Mouse (Mus musculus): Measurements from ENCODE around the gene Fam83g.
A peak's percentile ranks its signal among the peaks of the same experiment; 100 is the strongest.
"Not testable (repeated sequence)": the region's sequence is repeated elsewhere in the genome, so short reads cannot be mapped to it uniquely, and the experiment has no call there.

Fam83g gene

DNA sequence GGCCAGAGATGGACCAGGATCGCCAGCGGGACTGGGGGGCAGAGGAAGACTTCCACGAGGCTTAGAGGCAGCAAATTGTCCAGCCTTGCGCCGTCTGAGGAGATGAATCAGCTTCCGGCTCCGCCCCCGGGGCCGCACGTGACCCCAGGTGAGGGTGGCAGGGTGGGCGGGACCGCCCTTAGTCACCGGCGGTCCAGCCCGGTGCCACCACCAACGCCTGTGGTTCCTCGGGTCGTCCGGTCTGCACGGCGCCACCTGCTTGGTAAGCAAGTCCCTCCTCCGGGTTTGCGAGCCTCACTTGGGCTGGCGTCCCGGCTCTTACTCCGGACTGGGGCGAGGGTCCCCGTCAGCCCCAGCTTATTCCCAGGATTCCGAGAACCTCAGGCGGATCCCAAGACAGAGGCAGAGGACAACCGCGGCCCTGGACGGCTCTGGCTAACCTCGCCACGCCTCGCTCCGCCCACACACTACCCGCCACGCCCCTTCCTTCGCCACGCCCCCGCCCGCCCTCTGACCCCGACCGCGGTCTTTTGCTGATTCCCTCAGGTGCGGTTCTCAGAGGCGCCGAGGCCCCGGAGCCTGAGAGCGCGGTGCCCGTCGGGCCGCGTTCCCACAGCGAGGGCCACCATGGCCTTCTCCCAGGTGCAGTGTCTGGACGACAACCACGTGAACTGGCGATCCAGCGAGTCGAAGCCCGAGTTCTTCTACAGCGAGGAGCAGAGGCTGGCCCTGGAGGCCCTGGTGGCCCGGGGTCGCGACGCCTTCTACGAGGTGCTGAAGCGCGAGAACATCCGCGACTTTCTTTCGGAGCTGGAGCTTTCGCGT, at the start of gene Fam83g:
Gene Fam83g (plus strand): TSS at position 185 of the 825 bp plus-strand sequence.
- no peak for DNase-seq (ENCODE audit: low read depth)

DNA sequence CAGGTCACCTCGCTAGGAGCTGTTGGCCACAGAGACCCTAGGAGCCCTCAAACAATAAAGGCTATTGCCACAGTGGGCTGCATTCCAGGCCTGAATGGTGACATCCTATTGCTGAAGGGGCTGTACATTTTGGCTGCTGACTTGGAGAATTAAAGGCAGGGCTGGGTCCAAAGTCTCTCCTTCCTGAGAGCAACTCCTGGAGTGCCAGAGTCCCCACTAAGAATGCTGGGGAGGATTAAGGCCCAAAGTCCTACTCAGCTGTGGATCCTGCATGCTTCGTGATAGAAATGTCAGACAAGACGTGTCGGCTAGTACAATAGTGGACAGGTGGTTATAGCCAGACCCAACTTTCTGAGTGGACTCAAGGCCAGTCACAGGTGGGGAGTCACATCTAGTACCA, 47.6 kb upstream of the Fam83g start:
- not testable (repeated sequence) for DNase-seq (ENCODE audit: low read depth)

- no peak for DNase-seq (ENCODE audit: low read depth)
These were observed 46.5 kb upstream of the Fam83g start for GRCm38 (mm10) chr11:61637413-61637812.

DNA sequence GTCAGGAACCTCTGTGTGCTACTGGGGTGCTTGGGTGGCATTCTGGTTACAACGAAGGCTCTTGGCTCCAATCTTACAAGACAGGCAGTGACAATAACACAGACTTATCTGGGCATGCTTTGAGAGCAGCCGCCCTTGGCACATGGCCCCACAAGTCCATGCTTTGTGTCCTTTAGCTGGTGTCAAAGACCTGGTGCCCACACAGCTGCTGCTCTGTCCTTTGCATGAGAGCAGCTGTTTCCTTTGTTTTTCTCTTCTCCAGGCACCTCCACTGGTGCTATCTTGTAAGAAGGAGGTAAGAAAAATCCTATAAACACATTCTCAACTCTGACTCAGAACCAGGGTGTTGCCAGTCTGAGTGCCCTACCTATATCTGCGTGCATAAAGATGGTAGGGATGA, 46.0 kb upstream of the Fam83g start:
- DNase-seq (ENCODE audit: low read depth): no peak

- no peak for DNase-seq (ENCODE audit: low read depth)
These were observed 44.9 kb upstream of the Fam83g start for GRCm38 (mm10) chr11:61638764-61639536.

DNA sequence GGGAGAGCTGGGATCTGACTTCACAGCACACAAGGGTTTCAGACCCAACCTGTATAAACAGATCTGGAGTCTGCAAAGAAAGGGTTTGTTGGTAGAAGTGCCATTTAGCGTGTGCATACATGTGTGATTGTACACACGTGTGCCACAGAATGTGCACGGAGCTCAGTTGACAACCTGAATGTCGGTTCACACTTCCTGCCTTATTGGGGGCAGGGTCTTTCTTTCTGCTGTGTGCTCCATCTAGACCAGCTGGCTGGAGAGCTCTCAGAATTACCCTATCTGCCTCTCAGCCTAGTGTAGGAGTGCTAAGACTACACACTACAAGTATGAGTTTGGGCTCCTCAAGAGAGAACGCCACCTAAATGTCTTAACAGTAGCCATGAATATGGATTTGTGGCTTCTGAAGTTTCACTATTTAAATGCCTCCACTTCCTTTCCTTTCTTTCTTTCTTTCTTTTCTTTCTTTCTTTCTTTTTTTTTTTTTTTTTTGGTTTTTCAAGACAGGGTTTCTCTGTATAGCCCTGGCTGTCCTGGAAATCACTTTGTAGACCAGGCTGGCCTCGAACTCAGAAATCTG, 44.2 kb upstream of the Fam83g start:
- no peak for DNase-seq (ENCODE audit: low read depth)

DNA sequence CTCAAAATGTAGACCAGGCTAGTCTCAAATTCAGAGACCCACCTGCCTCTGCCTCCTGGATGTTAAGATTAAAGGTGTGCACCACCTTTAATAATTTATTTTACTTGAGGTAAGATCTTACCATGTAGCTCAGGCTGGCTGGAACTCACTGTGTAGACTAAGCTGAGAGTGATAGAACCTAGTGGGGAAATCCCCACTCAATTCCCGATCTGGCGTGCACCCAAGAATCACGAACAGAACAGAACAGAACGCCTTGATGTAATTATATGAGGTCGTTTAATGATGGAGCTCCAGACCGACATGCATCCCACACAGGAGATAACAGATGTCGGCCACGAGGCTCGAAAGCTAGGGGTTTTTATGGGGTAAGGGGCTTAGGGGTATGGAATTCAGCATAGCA, 43.3 kb upstream of the Fam83g start:
- not testable (repeated sequence) for DNase-seq (ENCODE audit: low read depth)

GRCm38 (mm10) chr11:61642106-61642505, 41.8 kb upstream of the Fam83g start:
- peak; percentile 47 for DNase-seq (ENCODE audit: low read depth)

- no peak for DNase-seq (ENCODE audit: low read depth)
These were observed 40.5 kb upstream of the Fam83g start for GRCm38 (mm10) chr11:61643184-61643961.

DNA sequence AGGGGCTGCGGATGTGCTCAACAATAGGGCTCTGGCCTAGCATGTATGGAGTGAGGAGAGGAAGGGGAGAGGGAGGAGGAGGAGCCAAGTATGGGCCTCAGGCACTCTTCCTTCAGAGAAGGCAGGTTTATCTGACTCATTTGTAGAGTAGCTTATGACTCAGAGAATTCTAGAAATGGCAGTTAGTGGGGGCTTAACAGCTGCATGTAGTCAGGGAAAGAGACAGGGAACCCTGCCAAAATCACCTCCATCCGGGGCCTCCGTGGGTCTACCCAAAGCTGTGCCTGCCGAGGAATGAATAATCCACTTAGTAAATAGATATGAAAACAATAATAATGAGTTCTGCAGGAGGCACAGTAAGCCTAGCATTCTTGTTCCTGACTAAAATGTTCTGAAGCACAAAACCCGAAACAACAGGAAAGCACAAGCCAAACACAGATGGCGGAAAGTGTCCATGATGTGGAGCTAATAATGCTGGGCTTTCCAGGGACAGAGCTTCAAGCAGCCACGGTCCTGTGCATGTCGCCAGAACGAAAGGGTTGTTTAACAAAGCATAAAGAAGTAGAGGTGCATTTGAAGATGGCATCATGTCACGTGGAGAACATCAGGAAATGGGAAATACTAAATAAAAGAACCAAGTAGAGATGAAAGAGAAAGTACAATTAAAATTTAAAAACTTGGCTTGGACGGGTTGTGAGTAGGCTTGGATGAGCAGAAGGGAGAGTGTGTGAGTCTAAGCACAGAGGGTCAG, 39.1 kb upstream of the Fam83g start:
- DNase-seq (ENCODE audit: low read depth): peak; percentile 48

DNA sequence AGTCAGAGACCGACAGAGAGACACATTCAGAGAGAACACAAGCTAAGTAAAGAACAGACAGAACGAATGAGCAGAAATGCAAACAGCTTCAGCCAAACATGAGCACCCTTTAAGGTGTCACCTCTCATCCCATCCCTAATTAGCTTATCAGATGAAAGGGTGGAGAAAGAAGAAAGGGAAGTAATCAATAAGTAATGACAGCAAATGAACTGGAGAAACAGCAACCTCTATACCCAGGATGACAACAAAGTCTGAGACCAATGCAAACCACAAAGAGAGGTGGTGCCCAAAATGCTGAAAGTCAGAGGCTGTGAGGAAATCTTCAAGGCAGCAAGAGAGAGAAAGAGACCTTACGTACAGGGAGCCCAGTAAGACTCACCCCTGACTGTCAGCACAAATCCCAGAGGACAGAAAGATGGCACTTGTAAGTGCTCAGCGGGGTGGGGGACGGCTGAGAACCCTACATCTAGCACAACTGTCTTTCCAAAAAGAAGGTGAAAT, 38.5 kb upstream of the Fam83g start:
- DNase-seq (ENCODE audit: low read depth): no peak

GRCm38 (mm10) chr11:61646499-61647039, 37.3 kb upstream of the Fam83g start:
- no peak for DNase-seq (ENCODE audit: low read depth)

- no peak for DNase-seq (ENCODE audit: low read depth)
These were observed 36.6 kb upstream of the Fam83g start for GRCm38 (mm10) chr11:61647110-61647910.

- DNase-seq (ENCODE audit: low read depth): peak; percentile 52
These were observed 35.7 kb upstream of the Fam83g start for GRCm38 (mm10) chr11:61647956-61648748.

DNA sequence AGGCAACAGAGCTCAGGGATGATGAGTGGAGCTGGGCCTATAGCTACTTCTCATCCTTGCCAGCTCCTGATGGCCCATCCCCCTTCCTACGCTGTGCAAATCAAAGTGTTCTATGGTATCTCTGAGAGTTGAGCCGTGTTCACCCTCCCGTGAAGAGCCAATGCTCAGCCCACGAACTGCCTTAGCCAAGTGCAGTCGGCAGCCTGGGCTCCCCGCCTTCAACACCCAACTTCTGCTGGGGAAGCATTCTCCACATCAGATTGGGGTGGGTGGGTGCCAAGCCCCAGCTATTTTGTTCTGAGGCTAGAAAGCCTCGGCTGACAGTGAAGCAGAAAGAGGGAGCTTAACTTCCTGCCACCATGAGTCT, 35.2 kb upstream of the Fam83g start:
- DNase-seq (ENCODE audit: low read depth): no peak

DNA sequence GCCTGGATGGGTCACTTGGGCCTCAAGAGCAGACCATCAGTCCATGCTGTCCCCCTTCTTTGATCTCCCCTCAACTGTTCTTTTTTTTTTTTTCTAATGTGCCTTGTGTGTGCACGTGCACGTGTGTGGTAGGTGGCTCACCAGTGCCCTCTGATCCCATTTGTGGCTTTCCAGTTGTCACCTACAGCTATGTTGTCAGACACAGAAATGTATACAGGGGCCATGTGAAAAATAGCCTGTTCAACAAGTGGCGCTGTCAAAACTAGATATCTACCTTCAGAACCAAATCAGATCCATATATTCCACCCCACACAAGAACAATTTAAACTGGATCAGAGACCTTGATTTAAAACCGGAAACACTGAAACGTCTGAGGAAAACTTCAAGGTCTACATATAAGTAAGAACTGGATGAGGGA, 34.7 kb upstream of the Fam83g start:
- DNase-seq (ENCODE audit: low read depth): no peak

GRCm38 (mm10) chr11:61649626-61650025, 34.3 kb upstream of the Fam83g start:
- no peak for DNase-seq (ENCODE audit: low read depth)

GRCm38 (mm10) chr11:61650470-61651265, 33.2 kb upstream of the Fam83g start:
- DNase-seq (ENCODE audit: low read depth): no peak

All from fibroblast of lung, adult 2 months (primary cell).